Comparison of ENCODE assay signal across 21 mouse cellular contexts in genomic region chr17:79726613-79727012, GRCm38 (mm10). TPM values are rescaled to one million over a fixed set of nuclear protein-coding genes. Genes with fewer than 3 reads are reported as not detected.
"Had no signal": no experiment of that assay in that cellular context is flagged by ENCODE, and none has a peak within 500 bp of the region (broad histone marks: within the 10 kb centered on the region; RNA-seq: fewer than 3 reads in every experiment).

No protein-coding gene starts in this region.

- H3K4me1 ChIP-seq: liver, embryonic 13.5 days; liver, embryonic 15.5 days had no signal

- H3K4me3 ChIP-seq: heart, adult 2 months; heart, embryonic 13.5 days; heart, embryonic 15.5 days; hindbrain, embryonic 13.5 days; hindbrain, embryonic 15.5 days; kidney, embryonic 15.5 days; left cerebral cortex, adult 2 months; limb, embryonic 10.5 days; limb, embryonic 12.5 days; liver, embryonic 13.5 days; liver, embryonic 15.5 days had no signal

- DNase-seq: gastrocnemius, postnatal 25 days; kidney, adult 11 months; kidney, adult 2 months; kidney, adult 9 months; kidney, postnatal 14 days; kidney, postnatal 36 days; liver; liver, embryonic 13.5 days had no signal

- H3K27ac ChIP-seq: heart, adult 2 months; heart, embryonic 13.5 days; heart, embryonic 15.5 days; hindbrain, embryonic 13.5 days; hindbrain, embryonic 15.5 days; hindbrain, postnatal 0 days; kidney, embryonic 15.5 days; kidney, postnatal 0 days; left cerebral cortex, adult 2 months; limb, embryonic 10.5 days; limb, embryonic 12.5 days; liver, embryonic 13.5 days; liver, embryonic 15.5 days had no signal

RNA-seq across cellular contexts. Expression of gene Cyp1b1, which starts 11.8 kb away (rescaled TPM):
- total RNA-seq: hematopoietic stem cell, adult 5-6 weeks had no signal
